Mouse (Mus musculus): ENCODE results near the gene Ugt2b38. TPM values are rescaled to one million over a fixed set of nuclear protein-coding genes. Genes with fewer than 3 reads are reported as not detected.
"Not testable (repeated sequence)": the region's sequence is repeated elsewhere in the genome, so short reads cannot be mapped to it uniquely, and the experiment has no call there.

Gene Ugt2b38
- not detected for total RNA-seq (2021)
- long read RNA-seq, experiment 1: 0 reads
- long read RNA-seq, experiment 2: 0 reads

GRCm38 (mm10) chr5:87424041-87424440, at the start of gene Ugt2b38:
Ugt2b38 (minus strand) TSS chr5:87424203.
- DNase-seq (ENCODE audit: low spot score in 2 of 2): not testable (repeated sequence)

- DNase-seq (ENCODE audit: low spot score in 2 of 2): no peak
These were observed 34.8 kb upstream of the Ugt2b38 start for GRCm38 (mm10) chr5:87458810-87459209.

DNA sequence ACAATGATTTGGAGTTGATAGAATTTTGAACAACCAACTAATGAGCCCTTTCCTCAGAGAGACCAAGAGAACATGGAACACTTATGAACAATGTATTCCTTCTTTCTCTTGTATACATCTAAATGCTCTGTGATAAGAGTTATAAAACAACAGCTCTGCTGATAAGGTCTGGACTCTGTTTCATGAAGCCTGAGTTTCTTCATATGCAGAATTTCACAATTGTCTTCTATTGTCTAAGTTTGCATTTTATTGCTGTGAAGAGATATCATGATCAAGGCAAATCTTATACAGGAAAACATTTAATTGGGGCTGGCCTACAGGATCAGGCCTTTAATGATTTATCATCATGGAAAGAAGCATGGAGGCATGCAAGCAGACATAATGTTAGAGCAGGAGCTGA, 33.7 kb upstream of the Ugt2b38 start:
- DNase-seq (ENCODE audit: low spot score in 2 of 2): no peak

- no peak for DNase-seq (ENCODE audit: low spot score in 2 of 2)
These were observed 32.3 kb upstream of the Ugt2b38 start for GRCm38 (mm10) chr5:87456216-87456850.

- DNase-seq (ENCODE audit: low spot score in 2 of 2): no peak
These were observed 31.5 kb upstream of the Ugt2b38 start for GRCm38 (mm10) chr5:87455519-87455918.

- DNase-seq (ENCODE audit: low spot score in 2 of 2): not testable (repeated sequence)
These were observed 28.5 kb upstream of the Ugt2b38 start for GRCm38 (mm10) chr5:87452514-87452913.

DNA sequence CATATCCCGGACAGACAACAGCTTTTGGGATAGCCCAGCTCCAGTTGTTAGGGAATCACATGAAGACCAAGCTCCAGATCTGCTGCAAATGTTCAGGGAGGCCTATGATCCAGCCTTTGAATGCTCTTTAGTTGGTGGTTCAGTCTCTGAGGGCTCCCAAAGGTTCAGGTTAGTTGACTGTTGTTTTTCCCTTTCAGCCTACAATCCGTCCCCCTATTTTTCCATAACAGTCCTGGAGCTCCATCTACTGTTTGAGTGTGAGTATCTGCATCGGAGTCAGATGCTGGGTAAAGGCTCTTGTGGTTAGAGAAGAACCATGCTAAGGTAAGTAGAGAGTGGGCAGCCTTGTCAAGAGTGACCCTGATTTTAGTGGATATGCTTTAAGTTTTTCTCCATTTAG, 12.3 kb upstream of the Ugt2b38 start:
- DNase-seq (ENCODE audit: low spot score in 2 of 2): no peak

GRCm38 (mm10) chr5:87425676-87426075, 1.7 kb upstream of the Ugt2b38 start:
- no peak for DNase-seq (ENCODE audit: low spot score in 2 of 2)

DNA sequence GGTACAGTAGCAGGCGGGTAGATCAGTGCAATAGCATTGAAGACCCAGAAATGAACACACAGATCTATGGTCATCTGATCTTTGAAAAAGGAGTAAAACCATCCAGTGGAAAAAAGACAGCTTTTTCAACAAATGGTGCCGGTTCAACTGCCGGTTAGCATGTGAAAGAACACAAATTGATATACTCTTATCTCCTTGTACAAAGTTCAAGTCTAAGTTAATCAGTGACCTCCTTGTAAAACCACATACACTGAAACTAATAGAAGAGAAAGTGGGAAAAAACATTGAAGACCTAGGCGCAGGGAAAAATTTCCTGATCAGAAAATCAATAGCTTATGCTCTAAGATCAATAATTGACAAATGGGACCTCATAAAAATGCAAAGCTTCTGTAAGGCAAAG, 27.0 kb downstream of the Ugt2b38 start:
- no peak for DNase-seq (ENCODE audit: low spot score in 2 of 2)

- no peak for DNase-seq (ENCODE audit: low spot score in 2 of 2)
These were observed 33.2 kb downstream of the Ugt2b38 start for GRCm38 (mm10) chr5:87390818-87391217.

DNA sequence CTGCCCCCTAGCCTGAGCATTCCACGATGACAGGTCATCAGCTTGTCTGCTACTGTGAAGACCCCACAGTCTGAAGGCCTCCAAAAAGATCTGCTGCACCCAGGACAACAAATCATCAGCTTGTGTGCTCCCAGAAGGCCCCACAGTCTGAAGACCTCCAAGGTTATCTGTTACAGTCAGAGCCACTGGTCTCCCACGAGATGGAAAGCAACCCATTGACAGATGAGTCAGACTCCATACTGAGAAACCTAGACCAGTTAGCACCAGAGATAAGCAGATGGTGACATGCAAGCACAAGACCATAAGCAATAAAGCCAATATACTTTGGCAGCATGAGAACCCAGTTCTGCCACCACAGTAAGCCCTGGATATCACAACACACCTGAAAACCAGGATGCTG, 43.8 kb downstream of the Ugt2b38 start:
- DNase-seq (ENCODE audit: low spot score in 2 of 2): no peak

GRCm38 (mm10) chr5:87379825-87380224, 44.2 kb downstream of the Ugt2b38 start:
- DNase-seq (ENCODE audit: low spot score in 2 of 2): no peak

- no peak for DNase-seq (ENCODE audit: low spot score in 2 of 2)
These were observed 48.1 kb downstream of the Ugt2b38 start for GRCm38 (mm10) chr5:87375874-87376383.

DNA sequence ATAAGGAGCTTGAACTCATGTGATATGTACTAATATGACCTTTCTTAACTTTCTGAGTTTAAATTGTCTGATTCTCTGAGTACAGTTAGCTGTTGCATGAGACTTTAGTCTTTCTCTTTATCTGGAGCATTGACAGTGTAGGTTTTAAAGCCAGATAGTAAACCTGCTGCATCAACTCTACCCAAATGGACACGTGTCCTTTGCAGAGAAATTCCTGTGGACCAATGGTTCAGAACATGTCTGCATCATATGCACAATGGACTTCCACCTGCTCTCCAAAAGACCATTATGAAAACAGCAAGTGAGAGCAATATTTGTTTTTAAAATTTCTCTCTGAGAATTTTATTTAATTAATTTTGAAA, 50.5 kb downstream of the Ugt2b38 start:
- DNase-seq (ENCODE audit: low spot score in 2 of 2): no peak

DNA sequence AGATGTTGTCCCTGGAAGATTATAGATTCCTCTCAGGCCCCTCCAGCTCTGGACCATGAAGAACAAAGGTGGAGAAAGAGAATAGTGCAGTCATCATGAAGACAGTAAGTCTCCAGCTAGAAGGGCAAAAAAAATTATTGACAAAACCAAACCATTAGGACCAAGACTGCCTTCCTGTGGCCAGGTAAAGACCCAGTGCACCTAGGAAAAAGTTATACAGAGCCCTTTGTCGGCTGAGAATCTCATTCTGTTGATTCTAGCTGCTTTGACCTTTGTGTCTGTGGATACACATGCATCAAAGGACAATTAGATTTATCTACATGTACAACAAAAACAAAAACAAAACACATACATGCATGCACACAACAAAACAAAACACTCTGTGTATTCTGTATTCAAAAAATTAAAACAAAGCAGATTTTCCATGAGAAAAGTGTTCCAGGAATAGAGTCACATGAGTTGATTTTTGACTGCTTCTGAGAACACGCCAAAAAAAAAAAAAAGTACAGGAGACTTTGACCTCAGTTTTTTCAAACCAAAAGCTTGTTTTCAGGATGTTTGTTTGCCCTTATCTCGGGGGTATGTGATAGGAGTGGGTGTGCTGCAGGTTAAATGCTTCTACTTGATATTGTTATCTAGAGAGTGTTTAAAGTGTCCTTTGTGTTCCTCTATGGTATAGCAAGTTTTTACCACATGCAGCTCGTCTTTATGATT, 51.1 kb downstream of the Ugt2b38 start:
- DNase-seq (ENCODE audit: low spot score in 2 of 2): not testable (repeated sequence)

Other genes starting within 250 kb of the Ugt2b38 start
- not detected for gene Ugt2b37, start 169.4 kb downstream of the Ugt2b38 start, total RNA-seq (2021)
- not detected for gene Ugt2a3, start 87.0 kb downstream of the Ugt2b38 start, total RNA-seq (2021)
- gene Ugt2a2, start 58.1 kb upstream of the Ugt2b38 start, total RNA-seq (2021): not detected
- gene Gm43638, start 62.6 kb upstream of the Ugt2b38 start, total RNA-seq (2021): not detected
- not detected for gene Ugt2a1, start 66.7 kb upstream of the Ugt2b38 start, total RNA-seq (2021)
- not detected for gene Sult1b1, start 114.0 kb upstream of the Ugt2b38 start, total RNA-seq (2021)
- under 1 TPM in 1 of 2 experiments, not detected in 1; 0.23 TPM for gene Sult1d1, start 144.8 kb upstream of the Ugt2b38 start, total RNA-seq (2021)
- gene Sult1e1, start 167.4 kb upstream of the Ugt2b38 start, total RNA-seq (2021): not detected
- not detected for gene Csn1s1, start 242.0 kb upstream of the Ugt2b38 start, total RNA-seq (2021)